Mouse (Mus musculus): ENCODE data around the gene Scrt2. TPM values are rescaled to one million over a fixed set of nuclear protein-coding genes. Genes with fewer than 3 reads are reported as not detected.

Gene Scrt2
- polyA plus RNA-seq, 1 experiment from 2014 or later, result 13.6 TPM

DNA sequence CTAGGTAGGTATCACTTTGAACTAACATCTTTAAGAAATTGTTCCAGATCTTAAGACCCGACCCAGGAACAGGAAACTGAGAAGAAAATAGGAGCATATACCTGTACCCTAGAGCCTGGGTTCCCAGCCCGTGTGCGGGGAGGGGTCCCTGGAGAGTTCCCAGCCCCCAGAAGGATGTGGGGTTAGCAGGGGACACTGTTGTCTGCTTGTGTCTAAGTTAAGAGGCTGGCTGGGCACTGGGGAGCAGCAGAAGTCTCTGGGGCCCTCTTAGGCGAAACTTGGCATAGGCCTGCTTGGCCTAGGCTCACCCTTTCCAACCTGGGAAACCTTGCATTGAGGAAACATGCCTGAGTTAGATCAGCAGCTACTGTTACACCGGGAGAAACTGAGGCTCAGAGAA is 63.2 kb downstream of the Scrt2 start:
- no peaks in the 10 kb centered on the region for H3K9me3 ChIP-seq (ENCODE audit: control insufficient read depth, low read length)
- H3K4me3 ChIP-seq (replicated peaks; ENCODE audit: low read length), result peak overlapping the region; percentile 48
- H3K4me2 ChIP-seq (replicated peaks), result no peak overlapping the region; the same call in 1 of the 2 replicates
- no peaks in the 10 kb centered on the region for H3K36me3 ChIP-seq (replicated peaks; ENCODE audit: control insufficient read depth, insufficient read depth)
- H3K27ac ChIP-seq, result no peak overlapping the region
- DNase-seq (ENCODE audit: low spot score) (no peak), ATAC-seq (ENCODE audit: low FRiP score) (no peak)
- peaks cover 28% of the 10 kb centered on the region for H3K4me1 ChIP-seq (replicated peaks; ENCODE audit: control insufficient read depth, insufficient read depth, low read length)
- H3K27me3 ChIP-seq (ENCODE audit: control insufficient read depth, insufficient read depth, low read length), result peaks cover 36% of the 10 kb centered on the region
- 57% methylated on average over 5 of the region's 5 CpGs for WGBS
- no peak overlapping the region for H3K9ac ChIP-seq

Other genes with a start within 250 kb of the Scrt2 start
- 0.17 and 0.55 TPM in 2 replicates for gene Rspo4, start 238.6 kb upstream of the Scrt2 start, polyA plus RNA-seq (2014; fragmentation: Nextera tagmentation; extraction: Ambion mirVana)
- gene Angpt4, start 170.3 kb upstream of the Scrt2 start, polyA plus RNA-seq (2014; fragmentation: Nextera tagmentation; extraction: Ambion mirVana), result 0.08 and 0.31 TPM in 2 replicates
- gene Fam110a, start 101.3 kb upstream of the Scrt2 start, polyA plus RNA-seq (2014; fragmentation: Nextera tagmentation; extraction: Ambion mirVana), result 39.8 and 42.7 TPM in 2 replicates
- gene Slc52a3, start 85.0 kb upstream of the Scrt2 start, polyA plus RNA-seq (2014; fragmentation: Nextera tagmentation; extraction: Ambion mirVana), result 0.73 and 1.4 TPM in 2 replicates
- 22.5 and 26.2 TPM in 2 replicates for gene Srxn1, start 24.0 kb downstream of the Scrt2 start, polyA plus RNA-seq (2014; fragmentation: Nextera tagmentation; extraction: Ambion mirVana)
- gene Tcf15, start 62.0 kb downstream of the Scrt2 start, polyA plus RNA-seq (2014; fragmentation: Nextera tagmentation; extraction: Ambion mirVana), result 1.6 and 2.3 TPM in 2 replicates
- gene Csnk2a1, start 145.3 kb downstream of the Scrt2 start, polyA plus RNA-seq (2014; fragmentation: Nextera tagmentation; extraction: Ambion mirVana), result 104 and 150 TPM in 2 replicates
- gene Tbc1d20, start 212.3 kb downstream of the Scrt2 start, polyA plus RNA-seq (2014; fragmentation: Nextera tagmentation; extraction: Ambion mirVana), result 24.4 and 31.4 TPM in 2 replicates